Mouse (Mus musculus): ENCODE data around the gene Slc40a1. TPM values are rescaled to one million over a fixed set of nuclear protein-coding genes. Genes with fewer than 3 reads are reported as not detected.

Slc40a1 gene
- polyA plus RNA-seq (2015; fragmentation: Illumina TruSeq; extraction: RNeasy Lipid Tissue Mini Kit (QIAGEN cat#74804); ENCODE audit: insufficient read depth, low read depth, low replicate concordance), result 2.5 TPM

GRCm38 (mm10) chr1:45926393-45926763 is at the start of gene Slc40a1:
TSS of gene Slc40a1 (minus strand) at chr1:45926523.

GRCm38 (mm10) chr1:45890173-45890572 is 36.1 kb downstream of the Slc40a1 start, which contains the start of gene Gm5269:
TSS of gene Gm5269 (minus strand) at chr1:45890273.

Other genes with a start within 250 kb of the Slc40a1 start
- 26.8 TPM for gene Wdr75, start 131.4 kb downstream of the Slc40a1 start, polyA plus RNA-seq (2015; fragmentation: Illumina TruSeq; extraction: RNeasy Lipid Tissue Mini Kit (QIAGEN cat#74804); ENCODE audit: insufficient read depth, low read depth, low replicate concordance)
- not detected for gene Gm5269, start 36.2 kb downstream of the Slc40a1 start, polyA plus RNA-seq (2015; fragmentation: Illumina TruSeq; extraction: RNeasy Lipid Tissue Mini Kit (QIAGEN cat#74804); ENCODE audit: insufficient read depth, low read depth, low replicate concordance)
- gene Dnah7b, start 139.8 kb upstream of the Slc40a1 start, polyA plus RNA-seq (2015; fragmentation: Illumina TruSeq; extraction: RNeasy Lipid Tissue Mini Kit (QIAGEN cat#74804); ENCODE audit: insufficient read depth, low read depth, low replicate concordance), result 0.20 TPM